Mouse (Mus musculus): ENCODE measurements around the gene Tmem184b.

The Tmem184b gene

DNA sequence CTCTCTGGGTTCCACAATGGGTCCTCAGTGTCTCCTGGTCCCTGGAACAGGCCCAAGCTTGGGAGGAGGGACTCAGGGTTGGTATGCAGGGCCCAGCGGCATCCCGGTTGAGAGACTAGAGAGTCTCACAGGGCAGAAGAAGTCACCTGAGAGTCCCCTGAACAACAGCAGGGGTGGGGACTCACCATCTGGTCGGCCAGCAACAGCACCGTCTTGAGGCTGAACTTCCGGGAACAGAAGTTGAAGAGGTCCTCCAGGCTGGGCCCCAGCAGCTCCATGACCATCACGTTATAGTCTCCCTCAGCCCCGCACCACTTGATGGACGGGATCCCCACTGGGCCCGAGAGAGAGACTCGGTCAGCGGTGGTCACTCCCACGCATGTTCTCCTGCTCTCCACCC lies 26.2 kb upstream of the Tmem184b start:
- no peak for DNase-seq

DNA sequence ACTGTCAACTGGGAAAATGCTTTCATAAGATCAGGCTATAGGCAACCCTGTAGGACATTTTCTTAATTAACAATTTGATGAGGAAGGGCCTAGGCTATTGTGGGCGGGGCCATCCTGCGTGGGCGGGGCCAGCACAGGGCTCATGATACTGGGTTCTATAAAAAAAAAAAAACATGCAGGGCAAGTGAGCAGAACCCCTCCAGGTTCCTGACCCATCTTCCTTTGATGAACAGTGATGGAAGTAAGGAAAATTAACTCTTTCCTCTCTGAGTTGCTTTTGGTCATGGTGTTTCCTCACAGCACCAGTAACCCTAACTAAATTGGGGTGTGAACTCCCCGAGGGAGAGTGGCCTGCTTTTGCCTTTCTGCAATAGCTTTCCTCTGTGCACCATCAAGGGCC lies 25.2 kb upstream of the Tmem184b start:
- DNase-seq, result no peak

DNA sequence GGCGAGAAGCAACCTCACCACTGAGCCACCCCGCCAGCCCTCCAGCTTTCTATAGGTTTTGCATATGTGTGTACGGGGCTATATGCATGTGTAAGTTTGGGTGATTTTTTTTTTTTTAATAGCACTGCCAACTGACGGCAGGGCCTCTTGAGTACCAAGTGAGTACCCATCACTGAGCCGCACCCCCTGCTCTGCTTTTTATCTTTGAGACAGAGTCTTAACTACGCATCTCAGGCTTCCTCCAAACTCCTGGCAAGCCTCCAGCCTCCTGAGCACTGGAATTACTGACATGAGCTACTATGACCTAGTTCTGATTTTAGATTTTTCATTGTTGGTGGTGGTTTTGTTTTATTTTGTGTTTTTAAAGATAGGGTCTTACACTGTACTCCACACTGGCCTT lies 24.1 kb upstream of the Tmem184b start:
- DNase-seq, result peak; percentile 63

DNA sequence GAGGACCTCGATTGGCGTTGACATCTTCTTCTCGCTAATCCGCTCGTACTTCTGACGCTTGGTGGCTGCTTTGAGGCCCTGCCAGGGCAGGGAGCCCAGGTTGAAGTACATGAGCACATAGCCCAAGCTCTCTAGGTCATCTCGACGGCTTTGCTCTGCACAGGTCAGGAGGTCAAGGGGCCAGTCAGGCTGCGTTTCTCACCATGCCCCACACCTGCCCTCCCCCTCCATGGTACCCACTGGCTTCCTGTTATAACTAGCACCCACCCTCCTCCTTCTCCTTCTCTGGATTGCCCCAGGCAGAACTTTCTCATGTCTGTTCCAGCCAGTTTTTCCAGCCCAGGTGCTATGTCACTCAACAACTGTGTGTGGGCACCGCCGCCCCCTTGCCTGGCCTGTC lies 22.1 kb upstream of the Tmem184b start:
- peak; percentile 61 for DNase-seq

DNA sequence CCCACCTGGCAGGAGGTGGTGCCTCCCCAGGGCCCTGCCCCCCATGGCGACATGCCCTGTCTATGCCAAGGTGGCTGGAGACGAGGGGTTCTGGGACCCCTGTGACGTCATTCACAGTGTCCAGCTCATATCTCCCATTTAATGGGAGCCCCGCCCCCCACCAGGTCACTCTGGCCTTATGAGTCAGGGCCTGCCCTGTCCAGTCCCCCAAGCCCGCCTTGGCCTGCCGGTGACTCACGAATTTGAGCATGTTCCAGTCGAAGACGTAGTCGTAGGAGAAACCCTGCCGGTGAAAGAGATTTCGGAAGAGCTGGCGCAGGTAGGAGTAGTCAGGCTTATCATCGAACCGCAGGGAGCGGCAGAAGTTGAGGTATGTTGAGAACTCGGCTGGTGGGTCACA lies 21.2 kb upstream of the Tmem184b start:
- no peak for DNase-seq

DNA sequence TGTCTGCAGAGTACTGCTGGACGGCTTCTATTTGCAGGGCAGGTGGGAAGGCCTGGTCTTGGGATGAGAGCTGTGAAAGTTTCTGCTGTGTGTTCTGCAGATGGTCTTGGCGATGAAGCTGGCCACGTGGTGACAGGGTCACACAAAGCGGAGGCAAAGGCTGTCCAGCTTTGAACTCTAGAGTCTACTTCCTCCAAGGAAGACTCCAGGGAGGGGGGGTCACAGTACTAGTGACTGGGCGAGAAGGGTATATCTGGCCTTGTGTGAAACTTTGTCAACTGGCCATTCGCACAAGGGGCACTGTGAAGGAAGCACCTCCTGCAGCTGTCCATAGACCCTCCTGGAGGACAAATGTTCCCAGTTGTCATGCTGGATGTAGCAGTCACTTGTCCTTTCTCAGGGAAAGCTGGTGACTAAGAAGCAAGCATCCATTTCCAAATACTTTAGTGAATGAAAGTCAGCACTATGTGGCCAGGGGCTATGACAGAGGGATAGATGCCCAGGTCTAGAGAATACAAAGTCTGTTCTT lies 19.4 kb upstream of the Tmem184b start:
- peak; percentile 17 for DNase-seq

DNA sequence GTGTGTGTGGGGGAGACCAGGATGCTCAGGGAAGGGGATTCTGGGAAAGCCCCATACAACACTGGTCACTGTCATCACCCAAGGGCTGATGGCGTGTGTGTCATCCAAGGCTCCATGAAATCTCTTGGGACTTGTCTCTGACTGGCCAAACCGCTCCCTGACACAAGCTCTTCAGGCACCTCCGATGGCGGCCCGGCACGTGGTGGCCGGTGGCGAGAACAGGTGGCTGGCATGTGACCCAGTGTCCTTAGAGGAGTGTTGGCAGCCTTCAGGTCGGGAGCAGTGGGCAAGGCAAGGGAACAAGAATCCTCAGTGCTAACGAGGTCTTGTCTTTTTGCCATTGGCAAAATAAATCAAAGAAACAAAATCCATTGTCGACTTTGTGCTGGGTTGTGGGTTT lies 15.3 kb upstream of the Tmem184b start:
- DNase-seq, result no peak

DNA sequence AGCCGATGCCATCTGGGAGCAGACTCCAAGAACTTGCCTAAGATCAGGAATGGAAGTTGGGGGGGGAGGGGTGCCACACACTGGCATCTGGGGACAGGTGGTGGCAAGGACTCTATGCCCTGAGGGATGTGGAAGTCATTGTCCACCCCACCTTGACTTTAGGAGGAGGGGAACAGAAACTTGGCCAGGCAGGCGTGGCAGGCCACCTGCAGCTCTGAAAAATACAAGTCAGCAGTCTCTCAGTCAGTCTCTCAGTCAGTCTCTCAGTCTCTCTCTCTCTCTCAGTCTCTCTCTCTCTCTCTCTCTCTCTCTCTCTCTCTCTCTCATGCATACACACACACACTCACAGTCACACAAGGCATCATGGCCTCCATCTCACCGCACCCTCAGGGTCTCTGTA lies 14.9 kb upstream of the Tmem184b start:
- DNase-seq, result no peak

DNA sequence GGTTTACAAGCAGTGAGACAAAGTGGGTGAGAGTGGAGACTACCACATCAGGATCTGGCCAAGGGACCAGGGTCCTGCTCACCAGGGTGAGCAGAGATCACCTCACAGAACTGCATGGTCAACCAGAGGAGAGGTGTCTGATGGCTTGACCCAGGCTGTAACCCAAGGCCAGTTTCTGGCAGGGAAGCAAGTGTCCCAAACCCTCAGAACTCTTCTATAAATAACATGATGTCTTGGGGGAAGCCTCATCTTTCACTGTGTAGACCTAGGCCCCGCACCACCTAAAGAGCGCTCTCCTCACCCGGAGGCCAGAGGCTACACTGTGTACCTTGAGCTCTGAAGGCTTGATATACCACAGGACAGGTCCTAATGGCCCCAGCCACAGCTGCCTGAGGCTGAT lies 14.0 kb upstream of the Tmem184b start:
- DNase-seq, result no peak

DNA sequence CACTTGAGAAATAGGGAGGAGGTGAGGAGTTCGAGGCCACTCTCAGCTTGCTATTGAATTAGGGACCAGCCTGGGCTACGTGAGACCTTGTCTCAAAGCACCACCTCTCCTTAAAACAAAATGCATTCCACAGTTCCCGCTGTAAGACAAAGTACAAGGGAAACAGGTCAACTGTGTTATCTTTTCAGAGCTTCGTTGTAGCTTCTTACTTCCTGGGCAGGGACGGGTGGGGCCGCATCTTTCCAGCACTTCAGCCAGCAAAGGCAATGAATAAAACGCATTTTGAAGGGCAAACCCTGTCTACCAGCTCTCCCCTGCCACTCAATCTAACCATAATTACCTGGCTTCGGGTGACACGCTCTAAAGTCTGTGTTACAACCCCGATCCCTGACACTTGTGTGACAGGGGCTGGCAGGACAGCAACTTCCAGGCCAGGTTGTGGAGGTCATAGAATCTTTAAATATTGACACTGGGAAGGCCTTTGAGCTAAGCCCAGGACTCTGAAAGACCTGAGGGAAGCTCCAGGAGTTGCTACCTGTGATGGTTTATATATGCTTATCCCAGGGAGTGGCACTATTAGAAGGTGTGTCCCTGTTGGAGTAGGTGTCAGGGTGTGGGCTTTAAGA lies 13.2 kb upstream of the Tmem184b start:
- no peak for DNase-seq

DNA sequence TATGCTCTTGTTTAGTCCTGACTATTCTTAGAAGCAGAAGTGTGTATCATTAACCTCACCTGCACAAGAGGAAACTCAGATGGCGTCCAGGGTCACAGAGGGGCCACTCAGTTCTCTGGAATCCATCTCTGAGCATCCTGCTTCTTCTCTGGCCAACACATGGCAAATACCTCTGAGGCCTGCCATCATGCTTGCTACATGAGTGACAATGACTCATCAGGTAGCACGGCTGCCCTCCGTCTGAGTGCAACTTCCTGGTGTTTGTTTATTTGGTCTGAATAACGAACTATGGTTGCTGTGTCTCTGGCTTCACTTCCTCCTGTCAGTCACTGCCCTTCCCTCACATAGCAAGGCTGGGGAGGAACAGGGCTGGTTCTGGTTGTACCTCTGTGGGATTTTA lies 11.1 kb upstream of the Tmem184b start:
- DNase-seq, result no peak

DNA sequence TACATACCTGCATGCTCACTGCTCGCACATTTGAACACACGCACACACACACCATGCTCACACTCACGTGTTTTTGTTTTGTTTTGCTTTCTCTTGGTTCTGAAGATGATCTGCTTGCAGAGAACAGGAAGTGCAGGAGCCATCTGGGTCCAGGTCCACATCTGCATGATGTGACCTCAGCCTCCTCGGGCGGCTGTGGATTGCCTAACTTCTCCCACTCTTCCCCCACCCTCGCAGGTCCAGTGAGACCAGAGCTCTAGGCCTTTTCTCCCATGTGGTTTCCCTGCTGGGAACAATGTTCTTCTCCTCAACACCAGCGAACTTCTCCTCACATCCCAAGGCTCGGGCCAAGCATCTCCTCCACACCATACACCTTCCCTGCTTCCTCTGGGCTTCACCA lies 10.4 kb upstream of the Tmem184b start:
- DNase-seq, result no peak

DNA sequence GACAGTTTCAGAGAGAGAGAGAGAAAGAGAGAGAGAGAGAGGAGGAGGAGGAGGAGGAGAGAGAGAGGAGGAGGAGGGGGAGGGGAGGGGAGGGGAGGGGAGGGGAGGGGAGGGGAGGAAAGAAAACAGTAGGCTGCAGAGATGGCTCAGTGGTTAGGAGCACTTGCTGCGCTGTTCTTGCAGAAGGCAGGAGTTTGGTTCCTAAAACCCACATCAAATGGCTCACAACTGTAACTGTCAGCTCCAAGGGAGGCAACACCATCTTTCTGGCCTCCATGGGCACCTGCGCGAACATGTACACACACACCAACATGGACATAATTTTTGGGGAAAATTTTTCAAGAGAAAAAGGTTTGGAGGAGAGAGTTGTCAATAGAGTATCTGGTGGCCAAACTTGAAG lies 9.8 kb upstream of the Tmem184b start:
- no peak for DNase-seq

DNA sequence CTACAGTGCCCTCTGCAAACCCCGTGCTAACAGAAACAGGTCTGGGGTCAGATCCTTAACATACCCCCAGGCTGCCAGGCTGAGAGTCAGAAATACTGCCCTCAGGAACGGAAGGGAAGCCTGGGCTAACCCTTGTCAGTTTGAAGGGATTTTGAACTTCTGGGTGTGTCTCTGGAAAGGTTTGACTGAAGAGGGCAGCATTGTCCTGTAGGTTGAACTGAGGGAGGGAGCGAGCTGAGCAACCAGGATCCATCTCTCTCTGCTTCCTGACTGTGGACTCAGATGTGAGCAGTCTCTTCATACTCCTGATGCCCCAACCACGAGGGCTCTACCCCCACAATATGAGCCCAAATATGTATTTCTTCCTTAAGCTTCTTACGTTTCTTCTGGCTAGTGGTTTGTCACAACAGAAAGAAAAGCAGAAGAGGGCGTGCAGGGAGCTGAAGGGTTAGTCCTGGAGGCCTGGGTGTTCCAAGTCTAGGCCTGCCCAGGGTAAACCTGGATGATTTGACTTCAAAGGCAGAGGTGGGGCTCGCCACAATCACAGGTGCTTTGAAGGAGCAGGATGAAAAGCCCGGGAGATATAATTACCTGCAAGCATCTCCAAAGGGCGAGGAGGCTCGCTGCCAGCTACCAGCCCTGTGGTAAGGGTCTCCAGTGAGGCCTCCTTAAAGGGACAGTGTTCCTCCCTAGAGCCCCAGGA lies 8.1 kb upstream of the Tmem184b start:
- DNase-seq, result no peak

DNA sequence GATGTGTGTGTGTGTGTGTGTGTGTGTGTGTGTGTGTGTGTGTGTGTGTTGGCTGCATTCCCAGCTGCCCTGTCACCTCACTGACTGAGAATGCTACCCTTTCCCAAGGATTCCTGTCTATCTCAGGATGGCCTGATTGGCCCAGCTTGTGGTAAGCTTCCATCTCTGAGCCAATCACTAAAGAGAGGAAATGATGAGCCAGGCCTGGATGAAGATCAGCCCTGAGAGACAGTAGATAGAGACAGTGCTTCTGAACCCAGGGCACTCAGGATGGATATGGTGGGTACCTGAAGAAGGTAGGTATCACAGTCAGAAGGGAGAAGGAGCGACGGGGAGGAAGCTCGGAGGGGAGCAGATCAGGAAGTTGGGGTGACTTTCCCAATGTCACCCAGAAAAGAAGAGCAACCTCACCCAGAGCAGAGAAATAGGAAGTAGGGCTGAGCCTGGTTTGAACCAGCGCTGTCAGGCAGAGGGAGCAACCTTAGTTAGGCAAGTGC lies 5.8 kb upstream of the Tmem184b start:
- peak; percentile 47 for DNase-seq

DNA sequence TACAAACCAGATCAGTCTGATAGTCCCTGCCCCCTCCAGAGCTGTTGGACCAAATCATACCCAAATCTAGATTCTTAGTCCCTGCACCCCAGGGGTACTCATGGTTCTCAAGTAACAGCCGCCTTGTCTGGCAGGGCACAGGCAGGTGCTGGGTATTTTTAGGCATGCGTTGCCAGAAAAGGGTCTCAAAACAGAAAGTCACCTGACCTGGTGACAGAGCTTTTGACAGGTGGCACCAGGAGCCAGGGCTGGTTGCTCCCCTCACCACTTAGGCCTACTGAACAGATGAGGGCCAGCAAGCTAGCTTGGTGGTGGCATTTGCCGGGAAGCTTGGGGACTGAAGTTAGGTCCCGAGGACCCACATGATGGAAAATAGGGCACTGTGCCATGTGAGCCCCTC lies 3.2 kb upstream of the Tmem184b start:
- no peak for DNase-seq

DNA sequence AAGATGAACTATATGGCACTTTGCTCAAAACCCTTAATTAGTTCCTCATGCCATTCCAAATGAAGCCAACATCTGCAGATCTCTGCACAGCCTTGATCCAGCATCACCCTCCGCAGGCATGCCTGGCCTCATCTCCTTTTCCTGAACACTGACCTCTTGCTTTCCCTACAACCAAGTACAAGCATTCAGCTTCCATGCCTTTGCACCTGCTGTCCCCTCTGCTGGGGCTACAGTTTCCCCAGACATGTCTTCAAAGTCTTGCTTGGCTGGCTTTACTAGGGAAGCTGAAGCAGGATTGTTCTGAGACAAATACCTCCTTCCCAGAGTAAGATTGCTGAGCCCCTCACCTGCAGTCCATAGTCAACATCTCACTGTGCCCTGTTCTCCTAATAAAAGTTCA lies 908 bp upstream of the Tmem184b start:
- DNase-seq, result no peak

DNA sequence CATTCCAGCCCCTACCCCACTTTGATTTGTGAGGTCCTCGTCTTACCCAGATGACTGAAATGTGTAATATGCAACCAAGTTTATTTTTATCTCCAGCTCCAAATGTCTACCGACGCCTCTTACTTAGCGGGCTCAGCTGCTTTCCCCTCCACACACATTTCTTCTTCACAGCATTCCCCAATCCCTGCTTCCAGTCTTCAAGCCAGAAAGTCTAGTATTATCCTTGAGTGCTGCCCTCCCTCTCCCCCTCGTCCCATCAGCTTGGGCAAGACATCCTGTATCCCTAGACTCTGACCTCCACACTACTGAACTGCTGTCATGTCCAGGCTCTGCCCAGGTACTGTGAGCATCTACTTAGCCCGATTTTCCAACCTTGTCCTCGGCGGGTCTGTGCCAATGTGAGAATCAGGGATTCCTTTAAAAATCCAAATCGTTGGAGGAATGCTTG lies 418 bp upstream of the Tmem184b start:
- DNase-seq, result no peak

DNA sequence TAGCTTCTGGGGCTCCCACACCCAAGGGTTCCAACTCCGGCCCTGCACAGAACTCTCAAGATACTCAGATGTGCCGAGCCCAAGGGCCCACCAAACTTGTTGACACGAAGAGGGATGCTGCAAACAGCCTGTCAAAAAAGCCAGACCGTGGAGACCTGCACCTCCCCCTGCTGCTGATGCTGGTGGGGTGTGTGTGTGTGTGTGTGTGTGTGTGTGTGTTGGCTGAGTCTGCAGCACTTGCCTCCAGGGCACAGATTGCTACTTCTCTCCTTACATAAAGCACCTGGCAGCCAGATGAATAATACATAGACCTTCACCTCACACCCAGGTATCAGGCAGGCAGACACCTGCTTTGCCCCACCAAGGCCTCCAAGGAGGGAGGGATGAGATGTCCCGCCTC lies 1.2 kb downstream of the Tmem184b start:
- no peak for DNase-seq

DNA sequence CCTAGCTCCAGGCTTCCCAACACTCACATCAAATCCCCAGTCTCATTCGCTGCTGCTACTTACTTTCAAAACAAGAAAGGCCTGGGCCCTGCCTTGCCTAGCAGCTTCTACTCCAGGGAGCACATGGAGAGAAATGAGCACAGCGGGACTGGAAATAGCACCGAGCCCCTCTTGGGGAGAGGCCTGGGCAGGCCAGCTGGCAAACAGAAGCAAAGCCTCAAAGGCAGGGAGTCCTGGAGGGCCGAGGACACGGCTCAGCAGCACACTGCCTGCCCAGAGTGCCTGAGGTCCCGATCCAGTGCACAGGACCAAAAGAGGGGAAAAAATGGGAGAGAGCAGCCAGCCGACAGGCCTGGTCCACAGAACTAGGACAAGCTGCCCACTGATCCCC lies 2.4 kb downstream of the Tmem184b start:
- DNase-seq, result no peak

DNA sequence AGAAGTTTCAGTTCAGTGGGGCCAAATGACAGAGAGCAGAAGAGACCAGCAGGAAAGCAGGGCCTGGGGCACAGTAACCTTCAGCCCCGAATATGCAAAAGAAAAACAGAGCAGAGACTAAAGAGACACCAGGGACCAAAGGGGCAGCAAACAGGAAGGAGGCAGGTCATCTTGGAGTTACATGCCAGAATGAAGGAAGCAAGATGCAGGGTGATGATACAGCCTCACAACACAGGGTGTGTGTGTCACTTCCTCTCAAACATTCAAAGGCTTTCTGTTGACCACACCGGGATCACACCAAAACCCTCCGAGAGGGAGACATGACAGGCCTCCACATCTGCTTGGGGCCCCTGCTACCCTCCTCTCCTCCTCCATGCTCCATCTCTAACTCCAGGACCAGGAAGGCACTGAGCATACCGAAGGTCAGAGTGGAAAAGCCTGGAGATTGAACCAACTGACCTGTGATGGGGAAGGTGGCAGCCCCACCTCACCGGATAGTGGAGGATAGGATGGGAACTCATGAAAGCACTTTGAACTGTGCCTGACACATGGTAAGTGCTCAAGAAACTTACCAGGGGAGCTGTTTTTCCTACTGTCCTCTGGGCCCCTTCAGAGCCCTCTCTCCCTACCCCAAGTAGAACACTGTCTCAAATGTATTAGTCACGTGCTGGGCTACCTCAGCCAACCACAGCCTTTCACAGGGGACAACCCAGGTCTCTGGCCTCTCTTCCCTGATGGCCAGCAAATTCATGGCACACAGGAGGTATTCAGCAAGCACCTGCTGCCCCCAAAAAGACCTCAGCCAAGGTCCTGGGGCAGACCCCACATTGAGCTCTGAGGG lies 3.0 kb downstream of the Tmem184b start:
- DNase-seq, result no peak

DNA sequence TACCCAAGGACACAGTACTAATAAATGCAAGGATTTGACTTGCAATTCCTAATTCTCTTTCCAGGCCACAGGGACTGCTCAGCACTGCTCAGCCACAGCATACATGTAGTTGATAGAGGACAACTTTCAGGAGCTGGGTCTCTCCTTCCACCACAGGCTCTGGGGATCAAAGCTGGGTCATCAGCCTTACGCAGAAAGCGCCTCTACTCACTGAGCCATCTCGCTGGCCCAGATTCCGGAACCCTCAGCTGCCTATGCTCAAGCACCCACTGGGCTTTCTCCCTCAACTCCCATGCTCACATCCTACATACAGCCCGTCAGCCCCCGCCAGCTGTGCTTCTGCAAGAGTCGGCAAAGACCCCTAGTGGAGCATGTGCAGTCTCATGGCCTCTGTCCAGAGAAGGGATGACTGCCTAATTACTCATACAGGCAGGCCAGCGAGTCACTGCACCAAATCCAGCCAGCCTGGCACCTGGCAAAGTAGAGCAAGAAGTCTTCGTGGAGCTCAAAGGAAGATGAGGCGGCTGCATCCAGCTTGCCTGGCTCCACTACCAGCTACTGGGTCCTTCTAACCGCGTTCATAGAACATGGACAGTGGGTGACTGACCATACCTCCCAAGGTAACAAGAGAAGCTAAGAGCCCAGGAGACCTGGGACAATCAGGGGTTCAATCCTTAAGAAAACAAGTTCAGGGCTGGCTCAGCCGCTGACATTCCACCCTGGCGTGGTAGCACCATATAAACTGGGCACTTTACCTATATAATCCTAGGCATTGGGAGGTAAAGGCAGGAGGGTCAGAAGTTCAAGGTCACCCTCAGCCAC lies 3.9 kb downstream of the Tmem184b start:
- no peak for DNase-seq

DNA sequence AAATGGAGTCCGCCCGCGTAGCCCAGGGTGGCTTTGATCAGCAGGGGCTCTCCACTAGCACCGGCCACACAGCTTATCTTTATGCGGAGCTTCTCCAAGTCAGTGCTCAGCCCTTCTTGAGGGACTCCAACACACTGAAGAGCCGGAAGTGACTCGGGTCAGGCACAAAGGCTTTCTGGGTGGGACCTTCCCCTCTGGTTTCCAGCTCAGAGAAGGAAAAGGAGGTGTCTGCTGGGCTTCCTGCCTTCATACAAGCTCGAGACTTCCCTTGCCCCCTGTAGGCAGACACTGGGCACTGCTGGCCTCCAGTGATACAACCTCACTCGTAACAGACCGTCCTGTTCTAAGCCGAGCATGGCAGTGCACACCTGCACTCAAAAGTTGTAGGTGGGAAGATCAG lies 6.6 kb downstream of the Tmem184b start:
- DNase-seq, result peak; percentile 79
